Mouse (Mus musculus) midbrain, embryonic 12.5 days (tissue): ENCODE measurements around the gene Arhgef17. TPM values are rescaled to one million over a fixed set of nuclear protein-coding genes. Genes with fewer than 3 reads are reported as not detected.
A peak's percentile ranks its signal among the peaks of the same experiment; 100 is the strongest.

Source experiments
- ATAC-seq: fragments of 200-750 bp; cut with Nextera tagmentation; 2 replicates; pipeline ENCODE4 v1.8.0; 2017; ENCODE audit warnings: low read depth, moderate TSS enrichment, moderate library complexity; ENCODE audit not compliant: low FRiP score
- H3K27ac ChIP-seq: fragments of 300-500 bp; sonication (generic); replicated peaks from 2 replicates; pipeline ENCODE4 v1.5.1; 2016; ENCODE audit warnings: mild to moderate bottlenecking
- H3K27me3 ChIP-seq: fragments of 300-500 bp; sonication (generic); 2 replicates; pipeline ENCODE4 v1.6.1; 2016; ENCODE audit warnings: mild to moderate bottlenecking
- H3K36me3 ChIP-seq: fragments of 300-500 bp; sonication (generic); 2 replicates; pipeline ENCODE4 v1.6.1; 2016
- H3K4me1 ChIP-seq: fragments of 300-500 bp; sonication (generic); 2 replicates; pipeline ENCODE4 v1.6.1; 2016
- H3K4me2 ChIP-seq: fragments of 300-500 bp; sonication (generic); replicated peaks from 2 replicates; pipeline ENCODE4 v1.6.1; 2016; ENCODE audit warnings: mild to moderate bottlenecking, moderate library complexity
- H3K4me3 ChIP-seq: fragments of 300-500 bp; sonication (generic); 2 replicates; pipeline ENCODE4 v1.5.1; 2016; ENCODE audit warnings: mild to moderate bottlenecking
- H3K9ac ChIP-seq: fragments of 300-500 bp; sonication (generic); replicated peaks from 2 replicates; pipeline ENCODE4 v1.6.1; 2016; ENCODE audit warnings: mild to moderate bottlenecking, moderate library complexity
- H3K9me3 ChIP-seq: fragments of 300-500 bp; sonication (generic); 2 replicates; pipeline ENCODE4 v1.6.1; 2016; ENCODE audit warnings: mild to moderate bottlenecking
- WGBS: fragments of 180-500 bp; shearing (Covaris S2); methylation state at CpG from one replicate; pipeline ENCODE4 v1.1.7; 2016; 5-methylcytosine and 5-hydroxymethylcytosine counted together
- polyA plus RNA-seq: library from polyadenylated mRNA; unstranded; fragments of >200 nt; fragmentation: Nextera tagmentation; extraction: Ambion mirVana; gene quantifications from 2 replicates; pipeline ENCODE4 v1.2.1, GENCODE M21; 2016

Arhgef17 gene
- polyA plus RNA-seq, 1 experiment from 2014 or later: 7.1 TPM

GRCm38 (mm10) chr7:100911246-100911770, 20.6 kb downstream of the Arhgef17 start:
- WGBS: 2% methylated on average over 2 of the region's 2 CpGs
- Histone ChIP-seq H3K9me3 (no peaks in the 10 kb centered on the region), H3K36me3 (peaks cover 5% of the 10 kb centered on the region; the same call in 1 of the 2 replicates), H3K27ac (peak overlapping the region; percentile 40), H3K4me1 (peaks cover 27% of the 10 kb centered on the region), H3K9ac (no peak overlapping the region), H3K4me3 (no peak overlapping the region), H3K27me3 (no peaks in the 10 kb centered on the region), H3K4me2 (peak overlapping the region; percentile 16)
- peak; percentile 41; the same call in 1 of the 2 replicates for ATAC-seq

GRCm38 (mm10) chr7:100908567-100908966, 23.3 kb downstream of the Arhgef17 start:
- Histone ChIP-seq H3K4me1 (peaks cover 27% of the 10 kb centered on the region), H3K9ac (no peak overlapping the region)
- 52% methylated on average over 8 of the region's 8 CpGs for WGBS

GRCm38 (mm10) chr7:100908061-100908460, 23.8 kb downstream of the Arhgef17 start:
- Histone ChIP-seq H3K27me3 (no peaks in the 10 kb centered on the region), H3K4me1 (peaks cover 27% of the 10 kb centered on the region), H3K9me3 (no peaks in the 10 kb centered on the region), H3K9ac (no peak overlapping the region), H3K27ac (no peak overlapping the region), H3K4me2 (no peak overlapping the region), H3K4me3 (no peak overlapping the region), H3K36me3 (no peaks in the 10 kb centered on the region)
- ATAC-seq: no peak
- 71% methylated on average over 8 of the region's 8 CpGs for WGBS

More at GRCm38 (mm10) chr7:100908567-100908966, 23.3 kb downstream of the Arhgef17 start:
- no peaks in the 10 kb centered on the region for H3K27me3 ChIP-seq
- H3K9me3 ChIP-seq: no peaks in the 10 kb centered on the region
- no peak overlapping the region for H3K4me2 ChIP-seq
- no peak for ATAC-seq
- no peaks in the 10 kb centered on the region for H3K36me3 ChIP-seq
- H3K4me3 ChIP-seq: no peak overlapping the region
- no peak overlapping the region for H3K27ac ChIP-seq

GRCm38 (mm10) chr7:100907231-100907630, 24.7 kb downstream of the Arhgef17 start:
- Histone ChIP-seq H3K4me2 (no peak overlapping the region), H3K4me3 (no peak overlapping the region), H3K9me3 (no peaks in the 10 kb centered on the region), H3K9ac (no peak overlapping the region), H3K27ac (no peak overlapping the region), H3K27me3 (no peaks in the 10 kb centered on the region), H3K4me1 (peaks cover 26% of the 10 kb centered on the region), H3K36me3 (no peaks in the 10 kb centered on the region)
- ATAC-seq: no peak
- WGBS: 0% methylated on average over 1 of the region's 1 CpGs

- H3K9ac ChIP-seq: no peak overlapping the region
- no peak overlapping the region for H3K4me3 ChIP-seq
- H3K27me3 ChIP-seq: no peaks in the 10 kb centered on the region
- H3K9me3 ChIP-seq: no peaks in the 10 kb centered on the region
- no peaks in the 10 kb centered on the region for H3K36me3 ChIP-seq
- 92% methylated on average over 10 of the region's 10 CpGs for WGBS
- no peak for ATAC-seq
- no peak overlapping the region for H3K27ac ChIP-seq
- peaks cover 16% of the 10 kb centered on the region for H3K4me1 ChIP-seq
- no peak overlapping the region for H3K4me2 ChIP-seq
Observed at GRCm38 (mm10) chr7:100906029-100906789, 25.7 kb downstream of the Arhgef17 start.

- Histone ChIP-seq H3K36me3 (no peaks in the 10 kb centered on the region), H3K9me3 (no peaks in the 10 kb centered on the region), H3K4me2 (no peak overlapping the region), H3K4me3 (no peak overlapping the region), H3K4me1 (peaks cover 4% of the 10 kb centered on the region; the same call in 1 of the 2 replicates), H3K27ac (no peak overlapping the region), H3K9ac (no peak overlapping the region), H3K27me3 (no peaks in the 10 kb centered on the region)
- 92% methylated on average over 7 of the region's 7 CpGs for WGBS
- no peak for ATAC-seq
Observed at GRCm38 (mm10) chr7:100905037-100905436, 26.9 kb downstream of the Arhgef17 start.

GRCm38 (mm10) chr7:100904612-100905011, 27.3 kb downstream of the Arhgef17 start:
- Histone ChIP-seq H3K36me3 (no peaks in the 10 kb centered on the region), H3K4me3 (no peak overlapping the region), H3K9me3 (no peaks in the 10 kb centered on the region), H3K4me1 (peaks cover 4% of the 10 kb centered on the region; the same call in 1 of the 2 replicates), H3K4me2 (no peak overlapping the region), H3K27ac (no peak overlapping the region), H3K27me3 (no peaks in the 10 kb centered on the region), H3K9ac (no peak overlapping the region)
- ATAC-seq: no peak
- 88% methylated on average over 5 of the region's 5 CpGs for WGBS

GRCm38 (mm10) chr7:100902451-100903137, 29.3 kb downstream of the Arhgef17 start:
- no peak overlapping the region for H3K4me2 ChIP-seq
- WGBS: 86% methylated on average over 9 of the region's 9 CpGs

GRCm38 (mm10) chr7:100897828-100898227, 34.1 kb downstream of the Arhgef17 start:
- Histone ChIP-seq H3K4me2 (no peak overlapping the region), H3K27ac (no peak overlapping the region), H3K9ac (no peak overlapping the region), H3K4me3 (no peak overlapping the region), H3K4me1 (peaks cover 26% of the 10 kb centered on the region), H3K36me3 (no peaks in the 10 kb centered on the region), H3K27me3 (0 out of 2 replicates have a peak, but pooled peaks cover 2% of the 10 kb centered on the region), H3K9me3 (no peaks in the 10 kb centered on the region)
- WGBS: 82% methylated on average over 5 of the region's 5 CpGs
- no peak for ATAC-seq

More at GRCm38 (mm10) chr7:100902451-100903137, 29.3 kb downstream of the Arhgef17 start:
- no peak overlapping the region for H3K9ac ChIP-seq
- H3K4me1 ChIP-seq: 0 out of 2 replicates have a peak, but pooled peaks cover under 1% of the 10 kb centered on the region
- no peak overlapping the region for H3K27ac ChIP-seq
- ATAC-seq: no peak
- no peak overlapping the region for H3K4me3 ChIP-seq
- no peaks in the 10 kb centered on the region for H3K27me3 ChIP-seq
- H3K36me3 ChIP-seq: no peaks in the 10 kb centered on the region
- H3K9me3 ChIP-seq: no peaks in the 10 kb centered on the region

- Histone ChIP-seq H3K27me3 (0 out of 2 replicates have a peak, but pooled peaks cover 2% of the 10 kb centered on the region), H3K4me3 (peak overlapping the region; percentile 51), H3K27ac (peak overlapping the region; percentile 15; the same call in 1 of the 2 replicates), H3K9ac (peak overlapping the region; percentile 83), H3K9me3 (no peaks in the 10 kb centered on the region), H3K4me1 (peaks cover 27% of the 10 kb centered on the region), H3K4me2 (peak overlapping the region; percentile 90), H3K36me3 (peaks cover 5% of the 10 kb centered on the region; the same call in 1 of the 2 replicates)
- ATAC-seq: peak; percentile 59
- 3% methylated on average over 12 of the region's 12 CpGs for WGBS
Observed at GRCm38 (mm10) chr7:100894833-100895226, 37.1 kb downstream of the Arhgef17 start.

- peak overlapping the region; percentile 90 for H3K4me2 ChIP-seq
- H3K4me3 ChIP-seq: peak overlapping the region; percentile 51
- H3K9me3 ChIP-seq: no peaks in the 10 kb centered on the region
- peaks cover 27% of the 10 kb centered on the region for H3K4me1 ChIP-seq
- WGBS: 4% methylated on average over 52 of the region's 53 CpGs
- H3K27me3 ChIP-seq: 0 out of 2 replicates have a peak, but pooled peaks cover 2% of the 10 kb centered on the region
- H3K9ac ChIP-seq: peak overlapping the region; percentile 83
- H3K36me3 ChIP-seq: peaks cover 11% of the 10 kb centered on the region; the same call in 1 of the 2 replicates
- ATAC-seq: peak; percentile 69
- peak overlapping the region; percentile 15; the same call in 1 of the 2 replicates for H3K27ac ChIP-seq
Observed at GRCm38 (mm10) chr7:100894057-100894832, 37.7 kb downstream of the Arhgef17 start.
